Mouse (Mus musculus): ENCODE data around the gene Rpa3.

Gene Rpa3

DNA sequence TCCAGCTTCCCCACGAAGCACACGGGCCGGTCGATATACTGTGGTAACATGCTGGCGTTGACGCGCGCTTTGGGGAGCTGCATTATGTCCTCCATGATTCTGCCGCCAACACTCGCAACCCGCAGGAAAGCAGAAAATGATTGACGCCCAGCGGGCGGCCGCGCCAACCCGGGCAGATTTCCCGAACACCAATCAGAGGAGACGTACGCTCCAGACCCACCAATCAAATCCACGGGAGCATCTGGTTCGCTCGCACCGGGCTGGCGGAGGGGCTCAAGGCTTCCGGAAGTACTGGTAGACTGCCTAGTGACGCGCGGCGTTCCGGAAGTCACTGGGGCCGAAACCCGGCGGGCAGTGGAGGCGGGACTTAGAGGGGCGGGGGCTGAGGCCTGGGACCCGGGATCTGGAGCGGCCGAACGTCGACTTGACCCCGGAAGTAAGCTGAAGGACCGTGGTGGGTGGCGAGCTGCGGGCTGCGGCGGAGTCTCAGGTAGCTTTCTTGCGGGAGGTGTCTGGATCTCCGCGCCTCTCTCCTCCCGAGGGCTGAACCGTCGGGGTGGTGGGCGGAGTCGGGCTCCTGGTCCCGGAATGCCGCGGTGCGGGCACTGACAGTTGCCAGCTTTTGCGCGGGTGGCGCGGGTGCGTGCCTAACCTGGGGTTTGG lies at the start of gene Rpa3, which contains the start of the genes Umad1 and Gm45062:
Gene Rpa3 (minus strand): TSS at position 170 of the 663 bp plus-strand sequence.
Gene Umad1 (plus strand): TSS at position 285 of the 663 bp plus-strand sequence.
Gene Gm45062 (plus strand): TSS at position 447 of the 663 bp plus-strand sequence.
- peak; percentile 98 for DNase-seq (ENCODE audit: low spot score in 2 of 2)

DNA sequence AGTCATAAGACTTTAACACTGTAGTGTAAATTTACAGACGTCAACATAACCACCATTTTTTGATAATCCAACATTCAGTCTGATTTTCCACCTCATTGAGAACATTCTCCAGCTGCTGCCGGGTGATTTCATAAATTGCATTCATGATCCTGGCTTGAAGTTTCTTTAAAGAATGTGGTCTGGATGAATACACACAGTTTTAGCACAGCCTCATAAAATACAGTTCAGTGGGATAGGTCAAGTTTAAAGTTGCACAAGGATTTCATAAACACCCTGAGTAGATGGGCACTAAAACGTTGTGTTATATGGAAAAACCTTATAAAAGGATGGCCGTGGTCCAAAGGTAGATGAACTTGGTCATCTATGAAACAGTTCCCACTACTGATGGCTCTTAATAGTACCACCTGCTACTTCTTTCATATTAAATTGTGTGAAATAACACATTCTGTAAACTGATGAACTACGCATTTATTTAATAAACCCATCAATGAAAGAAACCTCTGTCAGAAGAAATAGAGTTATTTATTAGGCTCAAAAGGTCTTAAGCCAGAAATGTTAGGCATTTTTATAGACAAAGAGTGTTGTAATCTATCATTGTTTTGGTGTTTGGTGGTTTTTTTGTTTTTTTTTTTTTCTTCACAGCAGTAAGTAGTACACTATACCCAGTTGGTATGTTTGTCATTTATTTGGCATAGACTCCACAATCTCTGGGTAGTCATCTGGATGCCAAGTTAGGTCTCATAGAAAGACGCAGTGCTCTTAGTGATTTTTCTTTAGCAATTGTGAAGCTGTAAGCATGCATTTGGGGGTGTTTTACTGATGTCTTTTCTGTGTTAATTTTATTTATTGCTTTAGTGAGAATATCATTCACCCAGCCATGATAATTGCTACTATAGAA lies 49.2 kb upstream of the Rpa3 start:
- no peak for DNase-seq (ENCODE audit: low spot score in 2 of 2)

DNA sequence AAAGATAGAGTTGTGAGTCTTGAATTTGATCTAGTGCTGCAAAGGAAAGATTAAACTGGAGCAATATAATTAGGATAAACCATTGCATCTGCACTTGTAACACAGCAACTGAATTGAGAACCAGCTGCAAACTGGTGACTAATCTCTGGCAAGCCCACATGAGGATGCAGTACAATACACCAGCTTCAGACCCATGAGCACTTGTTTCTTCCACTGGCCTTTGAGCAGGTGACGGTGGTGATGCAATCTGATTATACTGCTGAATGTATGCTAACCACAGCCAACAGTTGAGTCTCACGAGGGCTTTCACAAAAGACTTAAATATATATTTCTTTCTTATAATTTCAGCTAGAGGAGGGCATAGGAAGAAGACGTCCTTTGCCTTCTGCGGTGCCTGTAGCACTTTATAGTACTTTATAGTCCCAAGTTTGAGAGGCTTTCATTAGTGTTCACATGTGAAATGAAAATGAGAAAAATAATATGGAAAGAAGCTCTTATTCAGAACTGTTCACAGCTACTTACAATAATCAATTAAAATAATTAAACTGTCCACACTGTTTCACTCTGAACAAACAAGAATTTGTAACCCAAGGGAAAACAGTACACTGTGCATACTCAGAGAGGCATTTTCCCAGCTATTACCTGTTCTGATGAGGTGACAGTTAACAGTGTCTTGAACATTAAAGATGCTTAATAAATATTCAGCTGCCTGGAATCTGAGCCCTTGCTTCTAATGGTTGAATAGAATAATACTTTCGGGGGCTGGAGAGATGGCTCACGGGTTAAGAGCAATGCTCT lies 40.3 kb upstream of the Rpa3 start:
- no peak for DNase-seq (ENCODE audit: low spot score in 2 of 2)

- no peak for DNase-seq (ENCODE audit: low spot score in 2 of 2)
Observed at GRCm38 (mm10) chr6:8294048-8294784, 35.2 kb upstream of the Rpa3 start.

DNA sequence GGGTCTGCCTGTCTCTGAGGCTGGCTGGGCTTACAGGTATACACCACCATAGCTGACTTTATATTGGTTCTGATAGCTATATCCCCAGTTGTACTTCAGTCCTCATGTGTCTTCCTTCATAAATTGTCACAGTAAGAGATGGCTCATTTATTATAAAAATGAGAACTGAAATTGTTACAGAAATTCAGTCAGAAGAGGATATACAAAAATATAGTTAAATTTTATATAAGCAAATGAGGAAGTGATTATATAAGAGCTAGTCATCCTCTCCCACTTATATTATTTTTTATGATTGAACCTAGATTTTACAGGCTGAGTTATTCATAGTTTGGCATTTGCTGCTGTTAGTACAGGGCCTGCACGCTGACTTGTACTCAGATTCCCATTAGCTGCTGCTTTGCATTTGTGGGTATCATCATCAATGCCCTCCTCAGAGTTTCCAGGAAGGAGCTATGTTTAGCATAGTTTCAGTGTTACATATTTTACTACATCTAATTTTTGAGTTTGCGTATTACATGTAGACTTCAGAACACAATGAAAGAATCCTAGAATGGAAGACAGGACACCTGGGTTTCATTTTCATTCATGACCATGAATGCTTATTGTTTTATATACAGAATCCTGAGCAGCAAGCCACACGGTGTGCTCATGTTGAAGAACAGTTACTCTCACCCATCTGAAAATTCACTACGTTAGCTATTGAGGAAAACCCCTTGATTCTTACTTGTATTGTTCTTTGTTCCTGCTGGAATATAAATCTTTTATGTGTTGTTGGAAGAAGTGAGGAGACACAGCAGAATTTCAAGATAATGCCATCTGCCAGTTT lies 30.0 kb upstream of the Rpa3 start:
- no peak for DNase-seq (ENCODE audit: low spot score in 2 of 2)

GRCm38 (mm10) chr6:8286146-8286545 lies 27.2 kb upstream of the Rpa3 start:
- no peak for DNase-seq (ENCODE audit: low spot score in 2 of 2)

- no peak for DNase-seq (ENCODE audit: low spot score in 2 of 2)
Observed at GRCm38 (mm10) chr6:8285401-8285960, 26.5 kb upstream of the Rpa3 start.

DNA sequence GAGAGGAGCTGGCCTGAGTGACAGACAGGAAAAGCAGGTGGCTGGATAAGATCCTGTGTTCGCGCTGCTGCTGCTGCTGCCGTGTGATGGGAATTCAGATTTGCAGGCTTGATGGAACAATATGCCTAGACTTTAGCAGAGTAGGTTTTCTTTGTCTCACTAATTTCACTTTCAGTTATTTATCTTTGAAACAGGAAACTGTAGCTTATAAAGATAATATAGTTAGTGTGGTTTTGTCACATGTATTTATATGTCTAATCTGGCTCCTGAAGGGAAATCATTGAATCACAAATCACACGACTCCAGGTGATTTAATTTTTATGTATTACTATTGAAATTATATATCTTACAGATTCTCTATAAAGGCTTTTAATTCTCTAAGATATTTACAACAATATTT lies 24.3 kb upstream of the Rpa3 start:
- no peak for DNase-seq (ENCODE audit: low spot score in 2 of 2)

GRCm38 (mm10) chr6:8278426-8279002 lies 19.5 kb upstream of the Rpa3 start:
- no peak for DNase-seq (ENCODE audit: low spot score in 2 of 2)

DNA sequence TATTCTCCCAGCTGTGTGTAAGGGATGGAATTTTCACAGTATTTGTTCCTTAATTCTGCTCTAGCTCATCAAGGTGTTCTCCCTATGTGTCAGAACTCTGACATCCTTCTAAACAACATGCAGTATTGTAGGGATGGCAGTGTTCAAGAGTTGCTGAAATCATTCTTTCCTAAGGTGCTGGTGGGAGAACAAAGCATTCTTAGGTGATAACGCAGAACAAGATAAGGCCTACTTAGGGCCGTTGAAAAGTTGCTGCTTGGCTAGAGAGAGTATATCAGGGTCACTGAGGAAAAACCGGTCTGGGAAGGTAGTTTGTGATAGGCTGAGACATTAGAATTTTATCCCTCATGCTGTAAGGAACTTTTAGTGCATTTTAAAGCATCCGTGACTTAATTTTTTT lies 17.5 kb upstream of the Rpa3 start:
- no peak for DNase-seq (ENCODE audit: low spot score in 2 of 2)

- peak; percentile 54 to 88 for DNase-seq (ENCODE audit: low spot score in 2 of 2)
Observed at GRCm38 (mm10) chr6:8275098-8275497, 16.1 kb upstream of the Rpa3 start.

- DNase-seq (ENCODE audit: low spot score in 2 of 2) = no peak
Observed at GRCm38 (mm10) chr6:8274387-8275054, 15.5 kb upstream of the Rpa3 start.

GRCm38 (mm10) chr6:8271047-8271446 lies 12.1 kb upstream of the Rpa3 start:
- DNase-seq (ENCODE audit: low spot score in 2 of 2) = no peak

DNA sequence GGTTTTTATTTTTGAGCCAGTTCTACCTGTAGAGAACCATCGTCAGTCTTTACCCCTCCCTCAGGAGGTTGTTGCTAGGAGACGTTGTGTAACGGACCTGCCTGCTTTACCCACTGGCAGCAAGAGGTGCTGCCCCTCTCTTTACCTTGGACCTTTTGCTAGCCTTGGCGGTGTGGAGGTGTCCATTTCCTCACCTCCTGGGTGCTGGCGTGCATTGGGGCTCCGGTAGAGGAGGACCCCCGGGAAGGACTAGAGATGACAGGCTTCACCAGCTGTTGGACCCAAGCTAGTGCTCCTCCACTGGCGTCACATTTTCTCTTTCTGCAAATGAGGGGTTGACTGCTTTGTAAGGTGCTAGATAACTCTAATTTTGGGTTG lies 683 bp upstream of the Rpa3 start:
- DNase-seq (ENCODE audit: low spot score in 2 of 2) = peak in 1 of 2 experiments; percentile 65

GRCm38 (mm10) chr6:8258316-8258715 lies 657 bp downstream of the Rpa3 start:
- DNase-seq (ENCODE audit: low spot score in 2 of 2) = no peak

DNA sequence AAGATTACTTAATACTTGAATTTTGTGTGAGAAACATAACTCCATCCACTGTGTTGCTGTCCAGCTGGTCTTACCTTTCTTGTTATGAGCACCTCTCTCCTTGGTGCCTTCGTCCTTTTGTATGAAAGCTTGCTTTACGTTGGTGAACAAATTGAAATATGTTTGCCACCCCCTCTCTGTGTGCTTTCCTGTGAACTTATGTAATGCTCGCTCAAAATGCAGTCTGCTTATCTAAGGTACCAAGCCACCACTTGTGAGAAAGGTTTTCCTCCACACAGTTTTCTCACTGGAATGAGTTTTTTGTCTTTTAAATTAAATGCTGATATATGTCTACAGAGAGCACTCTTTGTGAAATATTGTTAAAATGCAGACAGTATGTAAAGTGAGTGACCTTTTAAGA lies 30.4 kb downstream of the Rpa3 start:
- no peak for DNase-seq (ENCODE audit: low spot score in 2 of 2)

- no peak for DNase-seq (ENCODE audit: low spot score in 2 of 2)
Observed at GRCm38 (mm10) chr6:8227035-8227434, 31.9 kb downstream of the Rpa3 start.

DNA sequence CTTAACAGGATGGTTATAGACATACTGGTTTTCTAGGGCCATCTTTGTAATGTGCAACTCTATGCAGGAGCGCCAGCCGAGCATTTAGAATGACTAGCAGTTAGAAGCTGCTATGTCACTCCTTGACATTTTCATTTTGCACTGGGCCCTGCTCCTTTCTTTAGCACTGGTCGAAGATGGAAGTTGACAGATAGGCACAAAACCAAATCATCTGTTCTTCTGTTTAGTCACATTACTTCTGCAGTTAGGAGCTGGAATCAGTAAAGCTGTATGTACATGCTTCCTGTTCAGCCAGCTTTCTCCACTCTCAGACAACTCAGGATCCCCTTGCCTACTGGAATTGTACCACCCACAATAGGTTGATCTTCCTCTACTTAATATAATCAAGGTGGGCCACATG lies 48.3 kb downstream of the Rpa3 start:
- DNase-seq (ENCODE audit: low spot score in 2 of 2) = no peak

DNA sequence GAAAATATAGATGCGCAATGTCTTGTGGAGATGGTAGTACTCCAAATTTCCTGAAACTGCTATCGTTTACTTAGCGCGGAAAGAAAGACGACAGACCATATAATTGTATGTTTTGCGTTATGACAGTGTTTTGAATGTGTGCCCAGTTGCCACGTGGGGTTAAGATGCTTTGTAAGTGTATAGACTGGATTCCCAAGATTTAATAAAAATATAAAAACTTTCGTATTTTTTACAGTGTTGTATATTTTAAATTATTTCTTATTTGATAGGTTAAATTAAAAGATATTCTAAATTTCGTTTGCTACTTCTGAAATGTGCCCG lies 49.1 kb downstream of the Rpa3 start:
- no peak for DNase-seq (ENCODE audit: low spot score in 2 of 2)
